Mouse (Mus musculus) liver (tissue): ENCODE measurements around the gene Slc25a22.

Experiments
- DNase-seq: peaks from one replicate; pipeline ENCODE4 v3.0.0-alpha.2; 2020; ENCODE audit warnings: mixed read lengths

Gene Slc25a22

GRCm38 (mm10) chr7:141471236-141471635 is 33.5 kb upstream of the Slc25a22 start:
- no peak for DNase-seq

- DNase-seq = no peak
Observed at GRCm38 (mm10) chr7:141470637-141470944, 32.9 kb upstream of the Slc25a22 start.

- no peak for DNase-seq
Observed at GRCm38 (mm10) chr7:141469901-141470636, 32.4 kb upstream of the Slc25a22 start.

- no peak for DNase-seq
Observed at GRCm38 (mm10) chr7:141469352-141469751, 31.7 kb upstream of the Slc25a22 start.

GRCm38 (mm10) chr7:141468522-141469211 is 31.0 kb upstream of the Slc25a22 start:
- DNase-seq = peak; percentile 76

GRCm38 (mm10) chr7:141468164-141468521 is 30.5 kb upstream of the Slc25a22 start:
- no peak for DNase-seq

- DNase-seq = peak; percentile 94
Observed at GRCm38 (mm10) chr7:141467230-141468030, 29.7 kb upstream of the Slc25a22 start, which contains the start of gene Cd151. Gene Cd151, plus strand, starts transcription at chr7:141467392.

- DNase-seq = no peak
Observed at GRCm38 (mm10) chr7:141466607-141467148, 29.0 kb upstream of the Slc25a22 start.

GRCm38 (mm10) chr7:141466045-141466394 is 28.3 kb upstream of the Slc25a22 start:
- no peak for DNase-seq

- DNase-seq = no peak
Observed at GRCm38 (mm10) chr7:141465388-141466044, 27.8 kb upstream of the Slc25a22 start.

GRCm38 (mm10) chr7:141464603-141465201 is 27.0 kb upstream of the Slc25a22 start:
- DNase-seq = no peak

GRCm38 (mm10) chr7:141463824-141464602 is 26.3 kb upstream of the Slc25a22 start:
- DNase-seq = no peak

- no peak for DNase-seq
Observed at GRCm38 (mm10) chr7:141462333-141462821, 24.7 kb upstream of the Slc25a22 start.

GRCm38 (mm10) chr7:141461521-141462332 is 24.0 kb upstream of the Slc25a22 start:
- no peak for DNase-seq

- no peak for DNase-seq
Observed at GRCm38 (mm10) chr7:141460391-141461113, 22.9 kb upstream of the Slc25a22 start, which contains the start of gene Cracr2b. Gene Cracr2b, plus strand, starts transcription at chr7:141461094.

- no peak for DNase-seq
Observed at GRCm38 (mm10) chr7:141460001-141460390, 22.3 kb upstream of the Slc25a22 start.

- DNase-seq = no peak
Observed at GRCm38 (mm10) chr7:141459301-141459711, 21.6 kb upstream of the Slc25a22 start.

GRCm38 (mm10) chr7:141458661-141459060 is 21.0 kb upstream of the Slc25a22 start:
- no peak for DNase-seq

- peak; percentile 69 for DNase-seq
Observed at GRCm38 (mm10) chr7:141457986-141458660, 20.4 kb upstream of the Slc25a22 start.
